Comparison of ENCODE assay signal across 24 mouse cellular contexts in genomic region chr19:4264171-4264780, GRCm38 (mm10). TPM values are rescaled to one million over a fixed set of nuclear protein-coding genes. Genes with fewer than 3 reads are reported as not detected.
"Had no signal": no experiment of that assay in that cellular context is flagged by ENCODE, and none has a peak within 500 bp of the region (broad histone marks: within the 10 kb centered on the region; RNA-seq: fewer than 3 reads in every experiment).

No protein-coding gene starts in this region.

- H3K4me3 ChIP-seq: limb, embryonic 13.5 days; midbrain, embryonic 10.5 days; myocyte; neural tube, embryonic 15.5 days had no signal

- H3K36me3 ChIP-seq: limb, embryonic 13.5 days; midbrain, embryonic 10.5 days; neural tube, embryonic 15.5 days had no signal

- DNase-seq: kidney, postnatal 4 days; left cerebral cortex, postnatal 4 days; lung, adult 18-20 months; lung, postnatal 36 days; midbrain, embryonic 14.5 days; right cerebral cortex, adult 18-20 months; thymus, adult 2 months; thymus, postnatal 25 days had no signal

- H3K9ac ChIP-seq: limb, embryonic 13.5 days; liver, embryonic 14.5 days; neural tube, embryonic 15.5 days had no signal

- H3K27ac ChIP-seq: kidney, postnatal 0 days; limb, embryonic 13.5 days; liver, embryonic 14.5 days; midbrain, embryonic 10.5 days; neural tube, embryonic 15.5 days had no signal

- H3K9me3 ChIP-seq: limb, embryonic 13.5 days; midbrain, embryonic 10.5 days; neural tube, embryonic 15.5 days had no signal

- H3K4me2 ChIP-seq: limb, embryonic 13.5 days; neural tube, embryonic 15.5 days had no signal

RNA-seq across cellular contexts. Expression of gene AC109138.7, which starts 50.1 kb away (rescaled TPM):
- total RNA-seq: layer of hippocampus, adult 8-10 months; layer of hippocampus, postnatal 14 days; left cerebral cortex, adult 18-20 months; left cerebral cortex, postnatal 10 days; left cerebral cortex, postnatal 4 days; liver, adult 2 months; megakaryocyte, adult 5-6 weeks had no signal
- polyA plus RNA-seq: kidney, postnatal 0 days; limb, embryonic 13.5 days; liver, adult 2 months; liver, embryonic 14.5 days; lung, embryonic 16.5 days; midbrain, embryonic 10.5 days; midbrain, embryonic 14.5 days; myocyte; neural tube, embryonic 11.5 days; neural tube, embryonic 15.5 days; small intestine, adult 2 months; thymus, adult 2 months; urinary bladder, adult 2 months had no signal
